Mouse (Mus musculus) G1E-ER4 (cell line): ENCODE data around the gene C1qtnf9. TPM values are rescaled to one million over a fixed set of nuclear protein-coding genes. Genes with fewer than 3 reads are reported as not detected.

ENCODE experiments used
- GATA1 ChIP-seq: IDR thresholded peaks from one replicate; pipeline ENCODE4 v1.8.0; 2012; ENCODE audit warnings: low read length, inconsistent platforms
- polyA plus RNA-seq: library from polyadenylated mRNA; stranded (reverse); fragments of >175 nt; gene quantifications from 2 replicates; pipeline ENCODE4 v1.2.3, GENCODE M21; 2012

The C1qtnf9 gene
- polyA plus RNA-seq, 1 experiment, result not detected

- TF ChIP-seq GATA1, result no peak
These were observed 3.4 kb upstream of the C1qtnf9 start for GRCm38 (mm10) chr14:60764526-60764925.

- no peak for TF ChIP-seq GATA1
These were observed 2.9 kb upstream of the C1qtnf9 start for GRCm38 (mm10) chr14:60765025-60765424.

GRCm38 (mm10) chr14:60769340-60769739 is 1.4 kb downstream of the C1qtnf9 start:
- no peak for TF ChIP-seq GATA1

GRCm38 (mm10) chr14:60770594-60770993 is 2.7 kb downstream of the C1qtnf9 start:
- TF ChIP-seq GATA1, result no peak

GRCm38 (mm10) chr14:60771057-60771456 is 3.1 kb downstream of the C1qtnf9 start:
- no peak for TF ChIP-seq GATA1

- no peak for TF ChIP-seq GATA1
These were observed 5.5 kb downstream of the C1qtnf9 start for GRCm38 (mm10) chr14:60773476-60773875.

- no peak for TF ChIP-seq GATA1
These were observed 8.6 kb downstream of the C1qtnf9 start for GRCm38 (mm10) chr14:60776521-60776920.

GRCm38 (mm10) chr14:60777485-60777919 is 9.6 kb downstream of the C1qtnf9 start:
- TF ChIP-seq GATA1, result no peak

- TF ChIP-seq GATA1, result no peak
These were observed 11.3 kb downstream of the C1qtnf9 start for GRCm38 (mm10) chr14:60779198-60779597.

- TF ChIP-seq GATA1, result no peak
These were observed 14.3 kb downstream of the C1qtnf9 start for GRCm38 (mm10) chr14:60782121-60782656.

- TF ChIP-seq GATA1, result no peak
These were observed 15.3 kb downstream of the C1qtnf9 start for GRCm38 (mm10) chr14:60783196-60783595.

- TF ChIP-seq GATA1, result no peak
These were observed 16.7 kb downstream of the C1qtnf9 start, which contains the start of gene Mipep for GRCm38 (mm10) chr14:60784427-60785315. TSS of gene Mipep (plus strand) at chr14:60784573.

- no peak for TF ChIP-seq GATA1
These were observed 22.2 kb downstream of the C1qtnf9 start for GRCm38 (mm10) chr14:60790103-60790502.

GRCm38 (mm10) chr14:60796600-60797322 is 28.8 kb downstream of the C1qtnf9 start:
- TF ChIP-seq GATA1, result no peak

- no peak for TF ChIP-seq GATA1
These were observed 29.7 kb downstream of the C1qtnf9 start for GRCm38 (mm10) chr14:60797596-60797995.

- TF ChIP-seq GATA1, result no peak
These were observed 30.8 kb downstream of the C1qtnf9 start for GRCm38 (mm10) chr14:60798721-60799120.
